Mouse (Mus musculus) heart, postnatal 0 days (tissue): ENCODE data around the gene Sema3d.

Experiments used
- CTCF ChIP-seq: IDR thresholded peaks from 2 replicates; pipeline ENCODE4 v1.5.1; 2016; ENCODE audit warnings: antibody characterized with exemption, control low read depth, low read depth
- EP300 ChIP-seq: IDR thresholded peaks from 2 replicates; pipeline ENCODE4 v1.6.1; 2016; ENCODE audit warnings: antibody characterized with exemption, low read depth

DNA sequence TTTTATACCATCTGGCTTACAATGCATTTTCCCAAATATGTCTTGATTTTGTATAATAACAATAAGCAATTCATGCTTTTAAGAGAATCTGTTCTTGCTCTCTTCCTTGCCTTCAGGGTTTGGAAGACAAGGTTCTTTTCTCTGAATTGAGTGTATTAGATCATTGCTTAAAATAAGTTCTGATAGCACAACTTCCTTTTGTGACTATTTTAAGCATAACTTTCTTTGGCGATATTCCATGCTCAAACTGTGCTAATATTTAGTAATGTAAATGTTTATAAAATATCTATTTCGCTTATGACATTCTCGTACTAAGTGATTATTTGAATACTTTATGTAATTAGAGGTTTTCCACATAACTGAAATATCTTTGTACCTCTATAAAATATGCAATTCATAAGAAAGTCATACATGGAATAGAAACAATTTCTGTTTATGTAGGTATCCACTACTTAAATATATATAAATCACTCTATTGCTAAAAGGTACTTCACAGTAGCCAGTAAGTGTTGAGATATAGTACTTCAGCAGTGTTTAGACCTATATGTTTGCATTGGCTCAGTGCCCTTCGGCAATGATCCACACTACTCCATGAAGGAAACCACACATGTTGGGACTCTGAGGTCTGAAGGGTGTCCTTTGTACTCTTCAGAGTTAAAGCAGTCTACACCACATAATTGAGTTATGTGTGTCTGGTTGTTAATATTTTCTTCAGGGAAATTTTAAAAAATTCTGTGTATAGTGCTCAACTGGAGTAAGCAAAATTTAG, 84.6 kb downstream of the Sema3d start:
- TF ChIP-seq EP300 (no peak), CTCF (no peak)
